Mouse (Mus musculus): ENCODE data around the gene Flywch1.

GRCm38 (mm10) chr17:23745301-23746251 lies 25.8 kb downstream of the Flywch1 start, which contains the start of gene Kremen2:
- TF ChIP-seq POLR2A (IDR thresholded peaks at IDR 0.05; ENCODE audit: control insufficient read depth, extremely low read depth, insufficient read depth, low read length, poor library complexity) (no peak), CTCF (IDR thresholded peaks at IDR 0.05; ENCODE audit: borderline replicate concordance, control insufficient read depth, extremely low read depth, insufficient read depth, low read length, poor library complexity) (no peak)

All from thymus, adult 2 months (tissue).